Mouse (Mus musculus) brain, embryonic 14.5 days (tissue): ENCODE measurements at regions not wholly inside any gene's neighbourhood (a gene's known extent, or its start where the extent isn't known, plus 50 kb on each side); places are given as distances from the start of the nearest gene placed in this dataset.

ENCODE experiments used
- CTCF ChIP-seq: fragments of 200-500 bp; IDR thresholded peaks from 2 replicates; pipeline ENCODE4 v1.5.1; 2012; ENCODE audit warnings: inconsistent platforms, mild to moderate bottlenecking, moderate library complexity, borderline replicate concordance; ENCODE audit not compliant: insufficient read depth, insufficient read length; ENCODE audit errors: extremely low read depth
- POLR2A ChIP-seq: fragments of 200-500 bp; IDR thresholded peaks from 2 replicates; pipeline ENCODE4 v1.6.1; 2012; ENCODE audit warnings: mild to moderate bottlenecking, inconsistent platforms, borderline replicate concordance; ENCODE audit not compliant: poor library complexity, insufficient read depth, insufficient read length, severe bottlenecking; ENCODE audit errors: extremely low read depth

DNA sequence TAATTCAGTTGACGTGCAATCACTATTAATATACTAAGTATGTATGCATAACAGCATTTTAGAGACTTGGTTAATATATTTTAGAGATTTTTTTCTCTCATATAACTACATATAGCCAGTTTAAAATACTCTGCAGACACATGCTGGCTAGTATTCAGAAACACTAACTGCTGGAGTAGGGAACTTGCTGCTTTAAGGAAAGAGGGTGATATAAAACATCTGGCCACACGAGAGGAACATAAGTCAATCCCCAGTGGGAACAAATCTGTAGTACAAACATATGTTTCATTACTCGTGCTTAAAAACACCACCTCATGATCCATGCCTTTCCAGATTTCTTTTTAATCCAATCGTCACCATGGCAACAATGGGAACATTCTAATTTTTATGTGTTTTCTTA lies 563.6 kb downstream of the Htr7 start:
- TF ChIP-seq POLR2A (no peak), CTCF (no peak)
